Mouse (Mus musculus) ES-E14 (cell line): ENCODE data around the gene Myo1c. TPM values are rescaled to one million over a fixed set of nuclear protein-coding genes. Genes with fewer than 3 reads are reported as not detected.

Experiments used
- DNase-seq: peaks from one replicate; pipeline ENCODE4 v3.0.0-alpha.2; 2013; ENCODE audit warnings: low read depth, low spot score
- H3K27ac ChIP-seq: 2 replicates; pipeline ENCODE4 v1.5.1; 2012; ENCODE audit warnings: low read depth, mild to moderate bottlenecking, low read length, moderate library complexity, mixed read lengths; ENCODE audit not compliant: poor library complexity, insufficient read depth, severe bottlenecking
- H3K36me3 ChIP-seq: 2 replicates; pipeline ENCODE4 v1.6.1; 2012; ENCODE audit warnings: mild to moderate bottlenecking, low read length, moderate library complexity, mixed read lengths; ENCODE audit not compliant: control insufficient read depth, poor library complexity, insufficient read depth, severe bottlenecking
- H3K4me1 ChIP-seq, 2 experiments: fragments of 150-350 bp in 1 of 2; sonication (generic) in 1 of 2; 2 replicates each; pipeline ENCODE4 v1.6.1; 2012; ENCODE audit warnings: low read length in 2 of 2, mild to moderate bottlenecking in 1 of 2, mixed read lengths in 1 of 2; ENCODE audit not compliant: control insufficient read depth in 2 of 2, insufficient read depth in 2 of 2, poor library complexity in 1 of 2
- H3K4me3 ChIP-seq, 2 experiments: fragments of 150-350 bp in 1 of 2; sonication (generic) in 1 of 2; 2 replicates each; pipeline ENCODE4 v1.5.1; 2012; ENCODE audit warnings: low read length in 2 of 2, low read depth in 1 of 2, mild to moderate bottlenecking in 1 of 2, mixed read lengths in 1 of 2; ENCODE audit not compliant: insufficient read depth in 1 of 2, poor library complexity in 1 of 2, severe bottlenecking in 1 of 2
- H3K9ac ChIP-seq: 2 replicates; pipeline ENCODE4 v1.6.1; 2012; ENCODE audit warnings: low read depth, mild to moderate bottlenecking, low read length, mixed read lengths; ENCODE audit not compliant: poor library complexity, insufficient read depth, severe bottlenecking
- H3K9me3 ChIP-seq: fragments of 150-350 bp; sonication (generic); 2 replicates; pipeline ENCODE4 v1.6.1; 2012; ENCODE audit warnings: low read depth, mild to moderate bottlenecking, low read length; ENCODE audit not compliant: control insufficient read depth, insufficient read depth
- CHD2 ChIP-seq: IDR thresholded peaks from 2 replicates; pipeline ENCODE4 v1.6.1; 2014; ENCODE audit warnings: mild to moderate bottlenecking, low read depth, low read length, inconsistent platforms
- HCFC1 ChIP-seq: IDR thresholded peaks from 2 replicates; pipeline ENCODE4 v1.6.1; 2012; ENCODE audit warnings: low read length, inconsistent platforms, borderline replicate concordance; ENCODE audit not compliant: insufficient read depth
- MAFK ChIP-seq: IDR thresholded peaks from 2 replicates; pipeline ENCODE4 v1.6.1; 2014; ENCODE audit warnings: mild to moderate bottlenecking, low read depth, low read length, inconsistent platforms; ENCODE audit not compliant: insufficient read depth
- ZC3H11A ChIP-seq: IDR thresholded peaks from 2 replicates; pipeline ENCODE4 v1.6.1; 2012; ENCODE audit warnings: low read depth, mild to moderate bottlenecking, inconsistent platforms, low read length, borderline replicate concordance
- ZNF384 ChIP-seq: IDR thresholded peaks from 2 replicates; pipeline ENCODE4 v1.6.1; 2012; ENCODE audit warnings: low read depth, low read length, inconsistent platforms
- in situ Hi-C, 2 experiments: fragments of 600-800 bp; cut with MboI; formaldehyde crosslinking; loops; one replicate each; pipeline ENCODE4 v1.15.1; 2025; ENCODE audit warnings: low sequenced_read_pairs in 2 of 2, inconsistent platforms in 1 of 2; ENCODE audit not compliant: unreplicated experiment in 2 of 2
- total RNA-seq: library from RNA; depleted of rRNA; stranded (reverse); fragments of 300-350 nt; gene quantifications from 2 replicates; pipeline ENCODE4 v1.2.3, GENCODE M21; 2012

The Myo1c gene
- total RNA-seq, 1 experiment = 62.8 TPM

- Histone ChIP-seq H3K4me1 (peaks cover 0 to 7% of the 10 kb centered on the region in 2 experiments; a peak in 3 of 4 replicates), H3K36me3 (peaks cover 13% of the 10 kb centered on the region), H3K27ac (peak within 1 kb of the TSS; percentile 16; the same call in 1 of the 2 replicates), H3K4me3 (peak within 1 kb of the TSS; percentile 76 to 89), H3K9ac (peak within 1 kb of the TSS; percentile 82), H3K9me3 (no peaks in the 10 kb centered on the region)
- peak; percentile 96 for DNase-seq
- TF ChIP-seq HCFC1 (peak; percentile 64; the same call in 1 of the 2 replicates), CHD2 (no peak)
- in situ Hi-C loops = no loop called here
Measured at GRCm38 (mm10) chr11:75630645-75631229, 19.6 kb upstream of the Myo1c start, which contains the start of gene Inpp5k. Gene Inpp5k (plus strand): TSS chr11:75630988.

GRCm38 (mm10) chr11:75631561-75632225 is 18.6 kb upstream of the Myo1c start:
- Histone ChIP-seq H3K9ac (peak overlapping the region; percentile 82), H3K4me1 (peaks cover 0 to 4% of the 10 kb centered on the region in 2 experiments; a peak in 2 of 4 replicates), H3K27ac (no peak overlapping the region), H3K4me3 (peak overlapping the region; percentile 75 to 89), H3K36me3 (peaks cover 11% of the 10 kb centered on the region), H3K9me3 (no peaks in the 10 kb centered on the region)
- in situ Hi-C loops = no loop called here
- DNase-seq = no peak
- TF ChIP-seq ZC3H11A (no peak), ZNF384 (no peak), CHD2 (no peak), MAFK (no peak)

- H3K27ac ChIP-seq = no peak overlapping the region
- H3K36me3 ChIP-seq = peaks cover 8% of the 10 kb centered on the region; the same call in 1 of the 2 replicates
- no peak overlapping the region for H3K9ac ChIP-seq
- TF ChIP-seq ZC3H11A = no peak
- TF ChIP-seq HCFC1 = no peak
- TF ChIP-seq MAFK = no peak
- no peak for TF ChIP-seq ZNF384
- no peak for TF ChIP-seq CHD2
- DNase-seq = no peak
- peaks cover 0 to 3% of the 10 kb centered on the region in 2 experiments; a peak in 2 of 4 replicates for H3K4me1 ChIP-seq
- no peaks in the 10 kb centered on the region for H3K9me3 ChIP-seq
- in situ Hi-C loops = no loop called here
- no peak overlapping the region for H3K4me3 ChIP-seq
Measured at GRCm38 (mm10) chr11:75632921-75633320, 17.4 kb upstream of the Myo1c start.

GRCm38 (mm10) chr11:75634801-75635200 is 15.5 kb upstream of the Myo1c start:
- no peak overlapping the region for H3K4me3 ChIP-seq
- no peak overlapping the region for H3K9ac ChIP-seq
- TF ChIP-seq HCFC1 (no peak), MAFK (no peak), CHD2 (no peak), ZNF384 (no peak), ZC3H11A (no peak)
- H3K9me3 ChIP-seq = no peaks in the 10 kb centered on the region
- DNase-seq = no peak
- in situ Hi-C loops = no loop called here
- H3K36me3 ChIP-seq = peaks cover 10% of the 10 kb centered on the region; the same call in 1 of the 2 replicates
- peaks cover 0 to 3% of the 10 kb centered on the region in 2 experiments; a peak in 2 of 4 replicates for H3K4me1 ChIP-seq
- H3K27ac ChIP-seq = no peak overlapping the region
